Mouse (Mus musculus) embryonic facial prominence, embryonic 13.5 days (tissue): ENCODE measurements around the gene Zfp850. TPM values are rescaled to one million over a fixed set of nuclear protein-coding genes. Genes with fewer than 3 reads are reported as not detected.
"Not testable (repeated sequence)": the region's sequence is repeated elsewhere in the genome, so short reads cannot be mapped to it uniquely, and the experiment has no call there.

ENCODE experiments used
- ATAC-seq: fragments of 200-750 bp; cut with Nextera tagmentation; 2 replicates; pipeline ENCODE4 v1.8.0; 2017; ENCODE audit warnings: low read depth; ENCODE audit not compliant: insufficient number of reproducible peaks, insufficient read depth, low FRiP score, low TSS enrichment
- H3K27ac ChIP-seq: fragments of 300-500 bp; sonication (generic); 2 replicates; pipeline ENCODE4 v1.5.1; 2015; ENCODE audit warnings: moderate library complexity, mild to moderate bottlenecking, inconsistent platforms
- H3K27me3 ChIP-seq: fragments of 300-500 bp; sonication (generic); 2 replicates; pipeline ENCODE4 v1.6.1; 2015; ENCODE audit warnings: mild to moderate bottlenecking, inconsistent platforms
- H3K36me3 ChIP-seq: fragments of 300-500 bp; sonication (generic); 2 replicates; pipeline ENCODE4 v1.6.1; 2015; ENCODE audit warnings: mild to moderate bottlenecking, inconsistent platforms
- H3K4me1 ChIP-seq: fragments of 300-500 bp; sonication (generic); 2 replicates; pipeline ENCODE4 v1.6.1; 2015; ENCODE audit warnings: inconsistent platforms
- H3K4me2 ChIP-seq: fragments of 300-500 bp; sonication (generic); 2 replicates; pipeline ENCODE4 v1.6.1; 2015; ENCODE audit warnings: moderate library complexity, mild to moderate bottlenecking, inconsistent platforms
- H3K4me3 ChIP-seq: fragments of 300-500 bp; sonication (generic); 2 replicates; pipeline ENCODE4 v1.5.1; 2015; ENCODE audit warnings: mild to moderate bottlenecking, inconsistent platforms
- H3K9ac ChIP-seq: fragments of 300-500 bp; sonication (generic); 2 replicates; pipeline ENCODE4 v1.6.1; 2015; ENCODE audit warnings: mild to moderate bottlenecking, inconsistent platforms
- H3K9me3 ChIP-seq: fragments of 300-500 bp; sonication (generic); 2 replicates; pipeline ENCODE4 v1.6.1; 2016; ENCODE audit warnings: inconsistent platforms
- WGBS: fragments of 180-500 bp; shearing (Covaris S2); methylation state at CpG from one replicate; pipeline ENCODE4 v1.1.7; 2015; ENCODE audit warnings: mixed read lengths; 5-methylcytosine and 5-hydroxymethylcytosine counted together
- polyA plus RNA-seq: library from polyadenylated mRNA; unstranded; fragments of >200 nt; fragmentation: Nextera tagmentation; extraction: Ambion mirVana; gene quantifications from 2 replicates; pipeline ENCODE4 v1.2.1, GENCODE M21; 2015

Gene Zfp850
- polyA plus RNA-seq, 1 experiment from 2014 or later, result 5.2 TPM

- 93% methylated on average over 13 of the region's 13 CpGs for WGBS
- not testable (repeated sequence) for H3K4me1 ChIP-seq, H3K27ac ChIP-seq, H3K9me3 ChIP-seq, H3K4me2 ChIP-seq, ATAC-seq, H3K27me3 ChIP-seq, H3K4me3 ChIP-seq, H3K36me3 ChIP-seq, H3K9ac ChIP-seq
These were observed 64.5 kb downstream of the Zfp850 start for GRCm38 (mm10) chr7:27949451-27949850.

GRCm38 (mm10) chr7:27941869-27942268 is 72.0 kb downstream of the Zfp850 start:
- not testable (repeated sequence) for H3K36me3 ChIP-seq, H3K4me2 ChIP-seq, ATAC-seq, H3K9ac ChIP-seq, H3K4me1 ChIP-seq, H3K27me3 ChIP-seq, H3K4me3 ChIP-seq, H3K27ac ChIP-seq, H3K9me3 ChIP-seq
- 36% methylated on average over 5 of the region's 7 CpGs for WGBS

Other genes with a start within 250 kb of the Zfp850 start
- 2.7 and 2.9 TPM in 2 replicates for gene Zfp626, start 206.9 kb downstream of the Zfp850 start, polyA plus RNA-seq
- gene Zfp59, start 175.5 kb downstream of the Zfp850 start, polyA plus RNA-seq, result 9.5 and 10.0 TPM in 2 replicates
- gene Zfp607a, start 156.6 kb downstream of the Zfp850 start, polyA plus RNA-seq, result 4.2 and 5.1 TPM in 2 replicates
- gene Zfp974, start 84.7 kb downstream of the Zfp850 start, polyA plus RNA-seq, result 10.8 and 13.7 TPM in 2 replicates
- 26.5 and 28.1 TPM in 2 replicates for gene Zfp780b, start 34.9 kb downstream of the Zfp850 start, polyA plus RNA-seq
- 313 and 356 TPM in 2 replicates for gene Psmc4, start 36.0 kb upstream of the Zfp850 start, polyA plus RNA-seq
- gene Fcgbp, start 57.1 kb upstream of the Zfp850 start, polyA plus RNA-seq, result 1.5 and 5.8 TPM in 2 replicates
- gene 9530053A07Rik, start 115.4 kb upstream of the Zfp850 start, polyA plus RNA-seq, result 0.03 TPM in 2 replicates
- gene Fbl, start 155.6 kb upstream of the Zfp850 start, polyA plus RNA-seq, result 140 and 167 TPM in 2 replicates
- gene Dyrk1b, start 165.4 kb upstream of the Zfp850 start, polyA plus RNA-seq, result 14.8 and 14.9 TPM in 2 replicates